In the genomic region with DNA sequence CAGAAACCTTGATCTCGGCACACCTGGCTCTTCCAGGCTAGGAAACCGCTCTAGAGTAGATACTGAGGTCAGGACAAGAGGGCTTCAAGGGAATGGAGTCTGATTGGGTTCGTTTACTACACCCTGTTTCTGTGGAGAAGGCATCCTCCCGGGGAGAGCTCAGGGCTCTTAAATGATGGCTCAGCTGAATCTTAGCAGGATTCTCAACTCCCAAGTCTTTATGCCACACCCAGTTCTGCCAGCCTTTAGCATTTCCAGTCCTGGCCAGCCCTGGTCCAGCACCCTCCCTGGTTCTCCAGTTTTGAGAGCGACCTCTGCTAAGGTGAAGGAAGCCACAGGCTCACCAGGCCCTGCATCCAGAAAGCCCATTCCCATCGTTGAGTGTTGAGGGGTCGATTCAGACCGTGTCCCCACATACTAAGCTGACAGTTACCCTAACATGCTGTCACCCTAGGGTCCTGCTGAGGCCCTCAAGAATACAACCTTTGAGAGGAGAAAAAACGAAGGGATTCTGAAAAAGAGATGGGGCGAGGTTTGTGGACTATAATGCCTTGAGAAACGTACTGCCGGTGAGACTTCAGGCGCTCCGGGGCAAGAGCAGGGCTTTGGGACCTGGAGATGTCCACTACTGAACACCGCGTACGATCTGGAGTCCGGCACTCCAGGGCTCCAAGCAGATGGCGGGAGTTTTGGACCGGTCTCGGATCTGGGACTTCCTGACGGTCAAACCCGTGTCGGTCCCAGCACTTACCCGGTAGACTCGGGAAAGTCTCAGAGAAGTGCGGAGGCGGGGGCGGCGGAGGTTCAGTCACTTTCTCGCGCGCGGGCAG, we compare ENCODE assay signal across 11 mouse cellular contexts. TPM values are rescaled to one million over a fixed set of nuclear protein-coding genes. Genes with fewer than 3 reads are reported as not detected.
DNase-seq lines count a peak whose midpoint lies in the region; ATAC-seq and TF ChIP-seq lines count a peak whose summit lies in the region.
"Had no signal": no experiment of that assay in that cellular context is flagged by ENCODE, and none has a peak within 500 bp of the region (broad histone marks: within the 10 kb centered on the region; RNA-seq: fewer than 3 reads in every experiment).

No protein-coding gene starts in this region.

- 4% methylated on average over 34 of the region's 34 CpGs for WGBS in heart, embryonic 10.5 days
- 3% methylated on average over 34 of the region's 34 CpGs for WGBS in hindbrain, embryonic 13.5 days
- 3% methylated on average over 34 of the region's 34 CpGs for WGBS in midbrain, embryonic 11.5 days
- 7% methylated on average over 34 of the region's 34 CpGs for WGBS in cerebellum, adult 2 months

- H3K9ac ChIP-seq in ES-E14 (ENCODE audit: insufficient read depth, low read depth, low read length, poor library complexity, severe bottlenecking): peak overlapping the region; percentile 64
- peak overlapping the region; percentile 79 for H3K9ac ChIP-seq in hindbrain, embryonic 13.5 days
- no peak overlapping the region for H3K9ac ChIP-seq in midbrain, embryonic 11.5 days (ENCODE audit: low read length)

- no peaks in the 10 kb centered on the region for H3K9me3 ChIP-seq in heart, embryonic 10.5 days
- no peaks in the 10 kb centered on the region for H3K9me3 ChIP-seq in ES-E14 (ENCODE audit: control insufficient read depth, insufficient read depth, low read depth, low read length)
- H3K9me3 ChIP-seq in hindbrain, embryonic 13.5 days: no peaks in the 10 kb centered on the region
- no peaks in the 10 kb centered on the region for H3K9me3 ChIP-seq in midbrain, embryonic 11.5 days (ENCODE audit: control insufficient read depth, low read length)

- no peak for TF ChIP-seq POLR2A in cerebellum, adult 2 months (IDR thresholded peaks at IDR 0.05; ENCODE audit: borderline replicate concordance, insufficient read depth, low read length)

- H3K27ac ChIP-seq in heart, embryonic 10.5 days: no peak overlapping the region
- H3K27ac ChIP-seq in ES-E14 (ENCODE audit: insufficient read depth, low read depth, low read length, poor library complexity, severe bottlenecking): no peak overlapping the region
- H3K27ac ChIP-seq in hindbrain, embryonic 13.5 days: peak overlapping the region; percentile 60
- H3K27ac ChIP-seq in midbrain, embryonic 11.5 days (ENCODE audit: low read depth, low read length): no peak overlapping the region
- H3K27ac ChIP-seq in cerebellum, adult 2 months (ENCODE audit: insufficient read depth, low read length): no peak overlapping the region

- H3K4me3 ChIP-seq in heart, embryonic 10.5 days: peak overlapping the region; percentile 62
- H3K4me3 ChIP-seq in ES-E14 (ENCODE audit: insufficient read depth in 1 of 2, low read depth in 1 of 2, low read length in 2 of 2, poor library complexity in 1 of 2, severe bottlenecking in 1 of 2): peak overlapping the region; percentile 57 to 77
- peak overlapping the region; percentile 55 for H3K4me3 ChIP-seq in hindbrain, embryonic 13.5 days
- peak overlapping the region; percentile 52 for H3K4me3 ChIP-seq in midbrain, embryonic 11.5 days (ENCODE audit: low read depth, low read length)
- no peak overlapping the region for H3K4me3 ChIP-seq in cerebellum, adult 2 months (replicated peaks; ENCODE audit: insufficient read depth, low read depth, low read length)

- intact Hi-C loops in heart, postnatal 14 days (cut with DNase I): no loop called here

- TF ChIP-seq CTCF in cerebellum, adult 2 months (IDR thresholded peaks at IDR 0.05; ENCODE audit: borderline replicate concordance, insufficient read depth, low read depth, low read length): no peak

- H3K27me3 ChIP-seq in heart, embryonic 10.5 days (ENCODE audit: insufficient read depth, poor library complexity, severe bottlenecking): peaks cover 95% of the 10 kb centered on the region
- H3K27me3 ChIP-seq in hindbrain, embryonic 13.5 days: peaks cover 83% of the 10 kb centered on the region
- peaks cover 77% of the 10 kb centered on the region for H3K27me3 ChIP-seq in midbrain, embryonic 11.5 days (ENCODE audit: control insufficient read depth, insufficient read depth, low read length)
- H3K27me3 ChIP-seq in cerebellum, adult 2 months (ENCODE audit: control insufficient read depth, insufficient read depth, low read length): peaks cover 8% of the 10 kb centered on the region; the same call in 1 of the 2 replicates

- peak overlapping the region; percentile 89 for H3K4me2 ChIP-seq in hindbrain, embryonic 13.5 days
- H3K4me2 ChIP-seq in midbrain, embryonic 11.5 days: peak overlapping the region; percentile 86

- in situ Hi-C loops in ES-E14 (cut with MboI; ENCODE audit: low sequenced_read_pairs in 2 of 2, unreplicated experiment in 2 of 2): loop anchor here in 1 of 2 experiments (10.0 kb wide), 1 partner anchor 61 kb away; no protein-coding TSS in a partner anchor

- peaks cover 18% of the 10 kb centered on the region for H3K4me1 ChIP-seq in heart, embryonic 10.5 days
- H3K4me1 ChIP-seq in ES-E14 (ENCODE audit: control insufficient read depth in 2 of 2, insufficient read depth in 2 of 2, low read length in 2 of 2, poor library complexity in 1 of 2): peaks cover 6 to 12% of the 10 kb centered on the region in 2 experiments; a peak in 2 of 4 replicates
- peaks cover 43% of the 10 kb centered on the region for H3K4me1 ChIP-seq in hindbrain, embryonic 13.5 days (replicated peaks)
- H3K4me1 ChIP-seq in midbrain, embryonic 11.5 days (ENCODE audit: control insufficient read depth, insufficient read depth, low read length): peaks cover 12% of the 10 kb centered on the region
- H3K4me1 ChIP-seq in cerebellum, adult 2 months (ENCODE audit: control insufficient read depth, insufficient read depth, low read length): no peaks in the 10 kb centered on the region

- no peak for DNase-seq in heart, embryonic 10.5 days (ENCODE audit: low spot score)
- no peak for DNase-seq in heart, postnatal 14 days
- DNase-seq in ES-E14 (ENCODE audit: low read depth, low spot score): no peak
- peak; percentile 95 for DNase-seq in midbrain, embryonic 11.5 days (ENCODE audit: low spot score, missing footprints)
- no peak for DNase-seq in cerebellum, postnatal 25 days
- DNase-seq in cerebellum, postnatal 14 days: no peak
- no peak for DNase-seq in cerebellum, adult 2 months
- DNase-seq: adrenal gland, adult 2 months; kidney, adult 8-10 months had no signal

- 0 out of 2 replicates have a peak, but pooled peaks have one; percentile 9 for ATAC-seq in hindbrain, embryonic 13.5 days (ENCODE audit: low FRiP score)
- ATAC-seq in midbrain, embryonic 11.5 days (ENCODE audit: low FRiP score): no peak

- no peaks in the 10 kb centered on the region for H3K36me3 ChIP-seq in heart, embryonic 10.5 days
- H3K36me3 ChIP-seq in ES-E14 (ENCODE audit: control insufficient read depth, insufficient read depth, low read length, poor library complexity, severe bottlenecking): no peaks in the 10 kb centered on the region
- no peaks in the 10 kb centered on the region for H3K36me3 ChIP-seq in hindbrain, embryonic 13.5 days
- H3K36me3 ChIP-seq in midbrain, embryonic 11.5 days (ENCODE audit: control insufficient read depth, insufficient read depth, low read length): no peaks in the 10 kb centered on the region

TF ChIP-seq in ES-E14, 5 proteins besides CTCF, POLR2A, EP300 and RAD21:
- TF ChIP-seq CHD2 (IDR thresholded peaks at IDR 0.05; ENCODE audit: low read depth, low read length) (no peak), MAFK (IDR thresholded peaks at IDR 0.05; ENCODE audit: insufficient read depth, low read depth, low read length) (no peak), HCFC1 (IDR thresholded peaks at IDR 0.05; ENCODE audit: borderline replicate concordance, insufficient read depth, low read length) (no peak), ZC3H11A (IDR thresholded peaks at IDR 0.05; ENCODE audit: borderline replicate concordance, low read depth, low read length) (no peak), ZNF384 (IDR thresholded peaks at IDR 0.05; ENCODE audit: low read depth, low read length) (no peak)

RNA-seq across cellular contexts. Expression of gene Gbx1, which starts 1.4 kb away (rescaled TPM):
- 0.06 TPM in 1 of 2 replicates, not detected in the other for polyA plus RNA-seq in heart, embryonic 10.5 days (2016; fragmentation: Nextera tagmentation; extraction: Ambion mirVana)
- not detected for total RNA-seq in heart, postnatal 14 days (2021)
- total RNA-seq in ES-E14 (2012; rRNA removed): 0.40 and 0.69 TPM in 2 replicates
- polyA plus RNA-seq in hindbrain, embryonic 13.5 days (2015; fragmentation: Nextera tagmentation; extraction: Ambion mirVana): 4.6 and 5.1 TPM in 2 replicates
- 0.15 TPM in 1 of 2 replicates, not detected in the other for polyA plus RNA-seq in midbrain, embryonic 11.5 days (2014; fragmentation: Nextera tagmentation; extraction: Ambion mirVana)
- 0.38 and 0.44 TPM in 2 replicates for polyA plus RNA-seq in cerebellum, adult 2 months (2012; rRNA removed)
- total RNA-seq: adrenal gland, adult 2 months had no signal
- polyA plus RNA-seq: adrenal gland, adult 2 months had no signal

RNA-seq across cellular contexts. Expression of gene Asb10, which starts 15.2 kb away (rescaled TPM):
- 1.6 and 3.3 TPM in 2 replicates for polyA plus RNA-seq in heart, embryonic 10.5 days (2016; fragmentation: Nextera tagmentation; extraction: Ambion mirVana)
- 10 to 100 TPM; 70.2 to 72.5 TPM for total RNA-seq in heart, postnatal 14 days (2021)
- 0.18 and 0.53 TPM in 2 replicates for total RNA-seq in ES-E14 (2012; rRNA removed)
- polyA plus RNA-seq in hindbrain, embryonic 13.5 days (2015; fragmentation: Nextera tagmentation; extraction: Ambion mirVana): 0.16 and 0.49 TPM in 2 replicates
- polyA plus RNA-seq in midbrain, embryonic 11.5 days (2014; fragmentation: Nextera tagmentation; extraction: Ambion mirVana): 0.25 TPM in 2 replicates
- 0.18 and 0.21 TPM in 2 replicates for polyA plus RNA-seq in cerebellum, adult 2 months (2012; rRNA removed)
- total RNA-seq: adrenal gland, adult 2 months had no signal
- polyA plus RNA-seq: C2C12 had no signal

RNA-seq across cellular contexts. Expression of gene 4931409K22Rik, which starts 31.0 kb away (rescaled TPM):
- polyA plus RNA-seq in heart, embryonic 10.5 days (2016; fragmentation: Nextera tagmentation; extraction: Ambion mirVana): 0.06 and 0.09 TPM in 2 replicates
- total RNA-seq in heart, postnatal 14 days (2021): not detected
- total RNA-seq in ES-E14 (2012; rRNA removed): 0.13 and 0.21 TPM in 2 replicates
- polyA plus RNA-seq in hindbrain, embryonic 13.5 days (2015; fragmentation: Nextera tagmentation; extraction: Ambion mirVana): 0.12 and 0.19 TPM in 2 replicates
- not detected in 2 replicates for polyA plus RNA-seq in midbrain, embryonic 11.5 days (2014; fragmentation: Nextera tagmentation; extraction: Ambion mirVana)
- polyA plus RNA-seq in cerebellum, adult 2 months (2012; rRNA removed): not detected in 2 replicates
- total RNA-seq: adrenal gland, adult 2 months had no signal
- polyA plus RNA-seq: adrenal gland, adult 2 months; C2C12 had no signal

RNA-seq across cellular contexts. Expression of gene Abcf2, which starts 51.7 kb away (rescaled TPM):
- polyA plus RNA-seq in heart, embryonic 10.5 days (2016; fragmentation: Nextera tagmentation; extraction: Ambion mirVana): 107 and 126 TPM in 2 replicates
- 10 to 100 TPM; 44.0 to 45.7 TPM for total RNA-seq in heart, postnatal 14 days (2021)
- 139 and 171 TPM in 2 replicates for total RNA-seq in ES-E14 (2012; rRNA removed)
- polyA plus RNA-seq in hindbrain, embryonic 13.5 days (2015; fragmentation: Nextera tagmentation; extraction: Ambion mirVana): 91.6 and 92.3 TPM in 2 replicates
- polyA plus RNA-seq in midbrain, embryonic 11.5 days (2014; fragmentation: Nextera tagmentation; extraction: Ambion mirVana): 143 and 147 TPM in 2 replicates
- 101 TPM in 2 replicates for polyA plus RNA-seq in cerebellum, adult 2 months (2012; rRNA removed)
